Mouse (Mus musculus): Measurements from ENCODE around the gene Gm4907.

- TF ChIP-seq POLR2A (IDR thresholded peaks at IDR 0.05; ENCODE audit: control insufficient read depth, extremely low read depth, insufficient read depth, low read length, poor library complexity) (no peak), CTCF (IDR thresholded peaks at IDR 0.05; ENCODE audit: borderline replicate concordance, control insufficient read depth, extremely low read depth, insufficient read depth, low read length, poor library complexity) (no peak)
These were observed 41.4 kb upstream of the Gm4907 start for GRCm38 (mm10) chrX:23840921-23841320.
